Mouse (Mus musculus): ENCODE results near the gene Fam90a1b.
"Not testable (repeated sequence)": the region's sequence is repeated elsewhere in the genome, so short reads cannot be mapped to it uniquely, and the experiment has no call there.

The Fam90a1b gene

DNA sequence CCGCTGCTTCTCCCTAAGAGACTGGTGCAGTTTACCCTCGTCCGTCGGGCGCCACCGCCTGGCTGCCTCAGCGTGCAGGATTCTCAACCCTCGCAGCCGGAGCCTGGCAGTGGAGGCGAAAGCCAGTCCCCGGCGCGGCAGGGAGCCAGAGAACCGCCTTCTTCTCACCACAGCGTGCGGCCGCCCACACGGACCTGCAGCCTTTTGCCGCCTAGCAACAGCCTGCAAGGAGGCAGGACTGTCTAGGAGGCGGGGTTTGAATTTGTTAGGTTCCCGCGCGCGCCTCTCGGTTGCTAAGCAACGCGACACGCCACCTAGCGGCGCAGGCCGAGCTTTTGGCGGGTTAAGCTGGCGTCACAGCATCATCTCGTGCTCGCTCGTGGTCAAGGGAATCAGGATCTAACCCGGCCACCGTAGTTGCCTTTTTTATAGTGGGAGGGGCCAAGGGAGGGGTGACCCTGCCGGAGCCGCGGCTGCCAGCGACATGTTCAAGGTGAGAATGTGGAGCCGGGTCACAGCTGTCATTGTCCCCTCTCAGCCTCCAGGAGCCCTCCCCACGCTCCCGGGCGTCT is at the start of gene Fam90a1b, which contains the start of gene Apoo:
Gene Fam90a1b, minus strand, starts transcription at position 108 of the 572 bp plus-strand sequence.
Gene Apoo, plus strand, starts transcription at position 448 of the 572 bp plus-strand sequence.
- CTCF ChIA-PET, result interaction anchor here (0.6 kb wide), 1 partner anchor 190 kb away, joined by 3 read pairs; no protein-coding TSS in a partner anchor

- CTCF ChIA-PET, result no interaction called here
Measured at GRCm38 (mm10) chrX:94408975-94409374, 42.4 kb upstream of the Fam90a1b start.

GRCm38 (mm10) chrX:94378734-94379133 is 12.2 kb upstream of the Fam90a1b start:
- CTCF ChIA-PET, result no interaction called here

DNA sequence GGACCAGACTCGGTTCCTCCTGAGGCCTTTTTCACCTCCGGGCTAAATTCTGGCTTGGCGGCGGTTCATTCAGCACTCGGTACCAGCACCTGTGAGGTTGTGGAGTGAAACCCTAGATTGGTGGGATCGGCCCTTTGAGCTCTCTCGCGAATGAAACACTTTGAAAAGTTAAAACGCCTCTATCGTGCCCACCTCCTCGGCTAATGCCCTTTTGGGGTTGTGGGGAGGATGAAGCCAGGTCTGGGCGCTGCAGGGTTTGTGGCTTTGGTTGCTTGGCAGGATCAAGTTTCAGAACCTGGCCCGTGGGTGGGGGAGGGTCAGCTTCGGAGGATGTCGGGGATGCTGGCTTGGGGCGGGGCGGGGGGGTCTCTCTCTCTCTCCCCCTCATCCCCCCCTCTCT is 671 bp upstream of the Fam90a1b start:
- CTCF ChIA-PET, result interaction anchor here (0.6 kb wide), 1 partner anchor 190 kb away, joined by 3 read pairs; no protein-coding TSS in a partner anchor

DNA sequence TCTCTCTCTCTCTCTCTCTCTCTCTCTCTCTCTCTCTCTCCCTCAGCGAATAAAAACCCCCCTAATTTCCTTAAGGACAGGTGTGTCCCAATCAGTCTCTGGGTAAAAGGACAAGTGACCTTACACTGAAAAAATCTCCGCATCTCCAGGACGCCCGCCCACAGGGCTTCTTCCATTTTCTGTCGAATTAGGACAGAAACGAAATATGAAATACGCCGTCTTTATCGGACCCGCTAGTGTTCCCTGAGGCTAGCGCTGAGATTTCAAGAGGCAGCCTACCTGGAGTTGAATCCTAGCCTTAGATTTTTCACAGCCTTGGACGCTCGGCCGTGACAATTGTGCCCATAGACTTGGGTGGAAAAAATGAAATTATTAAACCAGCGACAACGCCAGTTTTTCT is 548 bp downstream of the Fam90a1b start:
- CTCF ChIA-PET, result interaction anchor here (0.6 kb wide), 1 partner anchor 819 kb away, joined by 4 read pairs; no protein-coding TSS in a partner anchor

DNA sequence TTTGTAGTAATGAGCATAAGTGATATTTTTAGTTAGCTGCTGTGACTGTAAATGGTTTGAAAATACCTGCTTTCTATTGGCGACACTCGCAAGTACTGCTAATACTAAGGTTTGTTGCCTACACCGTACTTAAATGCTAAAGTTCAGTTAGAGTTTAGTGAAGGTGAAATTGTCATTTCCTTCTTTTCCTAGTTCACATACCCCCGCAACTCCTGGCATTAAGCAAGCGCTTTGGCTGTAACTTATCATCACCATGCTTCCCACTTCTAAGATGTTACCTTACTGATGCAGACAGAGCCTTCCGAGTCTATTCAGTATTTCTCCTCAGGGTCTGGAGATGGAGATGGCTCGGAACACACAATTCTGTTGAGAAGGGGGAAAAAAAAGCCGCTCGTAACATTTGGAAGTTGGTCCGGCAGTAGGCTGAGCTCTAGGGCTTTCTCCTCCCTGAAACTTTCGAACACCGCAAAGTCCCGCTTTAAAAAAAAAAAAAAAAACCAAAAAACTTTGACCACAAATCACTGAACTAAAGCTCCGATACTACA is 1.1 kb downstream of the Fam90a1b start:
- CTCF ChIA-PET, result interaction anchor here (0.6 kb wide), 1 partner anchor 820 kb away, joined by 4 read pairs; no protein-coding TSS in a partner anchor

DNA sequence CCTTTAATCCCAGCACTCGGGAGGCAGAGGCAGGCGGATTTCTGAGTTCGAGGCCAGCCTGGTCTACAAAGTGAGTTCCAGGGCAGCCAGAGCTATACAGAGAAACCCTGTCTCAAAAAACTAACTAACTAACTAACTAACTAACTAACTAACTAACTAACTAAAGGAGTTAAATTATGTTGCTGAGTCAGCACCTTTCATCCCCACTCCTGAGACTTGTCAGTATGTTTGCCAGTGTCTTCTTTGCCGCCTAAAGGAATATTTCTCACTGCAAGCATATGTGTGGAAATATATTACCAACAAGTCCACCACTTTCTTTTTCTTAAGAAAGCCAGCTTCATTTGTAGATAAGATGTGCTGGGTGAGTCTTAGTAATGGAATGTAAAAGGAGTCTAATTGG is 22.9 kb downstream of the Fam90a1b start:
- CTCF ChIA-PET, result not testable (repeated sequence)

DNA sequence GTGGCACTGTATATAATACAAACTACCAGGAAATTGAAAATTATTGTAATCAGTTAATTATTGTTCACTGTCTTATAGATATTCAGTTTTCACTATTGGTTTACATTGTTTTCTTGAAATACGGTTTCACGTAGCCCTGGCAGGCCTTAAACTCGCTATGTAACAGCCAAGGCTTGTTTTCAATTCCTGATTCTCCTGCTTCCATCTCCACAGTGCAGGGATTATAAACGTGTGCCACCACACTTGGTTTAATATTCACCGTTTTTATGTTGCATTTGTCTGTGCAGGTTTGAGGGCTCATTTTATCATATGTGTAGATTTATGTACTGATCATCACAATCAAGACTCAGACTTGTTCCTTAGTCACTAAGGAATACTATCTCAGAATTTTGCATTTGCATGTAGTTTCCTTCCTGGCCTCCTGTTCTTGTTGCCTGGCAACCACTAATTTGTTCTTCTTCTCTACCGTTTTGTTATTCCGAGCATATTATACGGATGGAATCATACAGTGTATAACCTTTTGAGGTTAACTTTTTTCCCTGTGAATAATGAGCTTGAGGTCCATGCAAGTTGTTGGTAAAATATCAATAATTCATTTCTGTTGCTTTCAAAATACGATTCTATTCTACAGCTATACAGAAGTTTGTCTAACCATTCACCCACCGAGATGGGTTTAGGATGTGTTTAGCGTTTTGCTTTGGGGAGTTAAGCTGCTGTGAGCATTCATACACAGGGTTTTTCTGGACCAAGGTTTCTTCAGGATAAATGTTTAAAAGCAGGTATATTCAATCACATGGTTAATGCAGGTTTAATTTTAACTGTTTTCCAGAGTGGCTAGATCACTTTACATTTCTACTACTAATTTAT is 45.3 kb downstream of the Fam90a1b start:
- CTCF ChIA-PET, result interaction anchor here (0.7 kb wide), 1 partner anchor 117 kb away, joined by 4 read pairs; no protein-coding TSS in a partner anchor
